Mouse (Mus musculus): ENCODE data around the gene Gm28053. TPM values are rescaled to one million over a fixed set of nuclear protein-coding genes. Genes with fewer than 3 reads are reported as not detected.
"Not testable (repeated sequence)": the region's sequence is repeated elsewhere in the genome, so short reads cannot be mapped to it uniquely, and the experiment has no call there.

Gene Gm28053
- polyA plus RNA-seq, 1 experiment from 2014 or later, result 1.1 TPM

GRCm38 (mm10) chr6:48681472-48682090 lies 36.8 kb upstream of the Gm28053 start:
- ATAC-seq (ENCODE audit: low FRiP score, low read depth), result no peak
- Histone ChIP-seq H3K4me1 (replicated peaks) (no peaks in the 10 kb centered on the region), H3K9me3 (no peaks in the 10 kb centered on the region), H3K4me2 (no peak overlapping the region), H3K4me3 (no peak overlapping the region), H3K27ac (replicated peaks) (no peak overlapping the region), H3K27me3 (no peaks in the 10 kb centered on the region), H3K9ac (no peak overlapping the region), H3K36me3 (no peaks in the 10 kb centered on the region)
- WGBS, result 77% methylated on average over 3 of the region's 3 CpGs

DNA sequence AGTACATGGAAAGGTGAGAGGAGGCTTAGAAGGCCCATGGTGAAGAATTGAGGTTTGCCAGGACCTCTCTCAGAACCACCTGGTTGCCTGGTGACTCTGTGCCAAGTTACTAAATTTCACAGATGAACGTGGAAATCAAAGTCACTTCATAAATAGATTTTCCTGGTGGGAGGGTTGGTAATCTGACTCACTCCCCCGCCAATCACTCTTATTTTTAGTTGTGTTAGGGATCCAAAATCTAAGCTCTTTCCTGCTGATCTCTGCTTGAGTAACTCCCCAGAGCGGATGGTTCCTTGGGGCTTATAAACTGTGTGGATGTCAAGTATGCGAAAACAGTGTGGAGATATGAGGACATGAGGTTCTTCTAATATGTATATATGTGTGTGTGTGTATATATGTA lies 36.1 kb upstream of the Gm28053 start:
- H3K9me3 ChIP-seq, result no peaks in the 10 kb centered on the region
- H3K36me3 ChIP-seq, result no peaks in the 10 kb centered on the region
- no peak overlapping the region for H3K9ac ChIP-seq
- no peak for ATAC-seq (ENCODE audit: low FRiP score, low read depth)
- H3K27ac ChIP-seq (replicated peaks), result no peak overlapping the region
- H3K4me3 ChIP-seq, result no peak overlapping the region
- no peak overlapping the region for H3K4me2 ChIP-seq
- H3K27me3 ChIP-seq, result no peaks in the 10 kb centered on the region
- H3K4me1 ChIP-seq (replicated peaks), result no peaks in the 10 kb centered on the region
- 87% methylated on average over 4 of the region's 4 CpGs for WGBS

- 91% methylated on average over 4 of the region's 4 CpGs for WGBS
These were observed 35.1 kb upstream of the Gm28053 start for GRCm38 (mm10) chr6:48683263-48683821.

GRCm38 (mm10) chr6:48684319-48684718 lies 34.1 kb upstream of the Gm28053 start, which contains the start of gene Gimap4:
Gimap4 (plus strand) TSS chr6:48684549.
- Histone ChIP-seq H3K27ac (replicated peaks) (no peak within 1 kb of the TSS), H3K4me2 (no peak within 1 kb of the TSS), H3K27me3 (no peaks in the 10 kb centered on the region), H3K9me3 (no peaks in the 10 kb centered on the region), H3K4me3 (no peak within 1 kb of the TSS), H3K9ac (no peak within 1 kb of the TSS), H3K36me3 (no peaks in the 10 kb centered on the region), H3K4me1 (replicated peaks) (no peaks in the 10 kb centered on the region)
- 75% methylated on average over 5 of the region's 5 CpGs for WGBS
- ATAC-seq (ENCODE audit: low FRiP score, low read depth), result no peak

More at GRCm38 (mm10) chr6:48683263-48683821, 35.1 kb upstream of the Gm28053 start:
- not testable (repeated sequence) for H3K27me3 ChIP-seq; H3K27ac ChIP-seq (replicated peaks); H3K9ac ChIP-seq; H3K36me3 ChIP-seq; H3K4me3 ChIP-seq; ATAC-seq (ENCODE audit: low FRiP score, low read depth); H3K4me1 ChIP-seq (replicated peaks); H3K9me3 ChIP-seq; H3K4me2 ChIP-seq

- Histone ChIP-seq H3K4me2 (no peak overlapping the region), H3K9ac (no peak overlapping the region), H3K36me3 (no peaks in the 10 kb centered on the region), H3K4me3 (no peak overlapping the region), H3K9me3 (no peaks in the 10 kb centered on the region), H3K4me1 (replicated peaks) (no peaks in the 10 kb centered on the region), H3K27me3 (no peaks in the 10 kb centered on the region), H3K27ac (replicated peaks) (no peak overlapping the region)
- 70% methylated on average over 4 of the region's 4 CpGs for WGBS
- no peak for ATAC-seq (ENCODE audit: low FRiP score, low read depth)
These were observed 33.6 kb upstream of the Gm28053 start for GRCm38 (mm10) chr6:48684806-48685205.

DNA sequence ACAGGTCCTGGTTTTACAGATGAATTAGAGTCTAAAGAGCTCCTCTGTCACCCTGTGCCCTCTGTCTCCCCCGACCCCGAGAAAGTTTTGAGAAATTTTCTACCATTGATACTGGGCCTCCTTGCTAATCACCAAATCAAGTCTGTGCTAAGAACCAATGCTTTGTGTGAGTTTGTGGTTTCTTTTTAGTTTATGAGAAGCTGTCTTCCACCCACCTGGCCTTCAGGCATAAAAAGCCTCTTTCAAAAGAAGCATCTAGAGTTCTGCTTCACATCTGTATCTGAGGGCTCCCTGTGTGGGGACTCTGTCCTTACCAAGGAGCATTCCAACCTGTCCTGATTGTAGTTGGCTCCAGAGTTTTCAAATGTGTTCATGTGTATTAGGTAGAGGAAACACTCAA lies 33.2 kb upstream of the Gm28053 start:
- Histone ChIP-seq H3K4me2 (no peak overlapping the region), H3K27ac (replicated peaks) (no peak overlapping the region), H3K4me1 (replicated peaks) (no peaks in the 10 kb centered on the region), H3K36me3 (no peaks in the 10 kb centered on the region), H3K9me3 (no peaks in the 10 kb centered on the region), H3K9ac (no peak overlapping the region), H3K27me3 (no peaks in the 10 kb centered on the region), H3K4me3 (no peak overlapping the region)
- ATAC-seq (ENCODE audit: low FRiP score, low read depth), result no peak
- 91% methylated on average over 2 of the region's 2 CpGs for WGBS

DNA sequence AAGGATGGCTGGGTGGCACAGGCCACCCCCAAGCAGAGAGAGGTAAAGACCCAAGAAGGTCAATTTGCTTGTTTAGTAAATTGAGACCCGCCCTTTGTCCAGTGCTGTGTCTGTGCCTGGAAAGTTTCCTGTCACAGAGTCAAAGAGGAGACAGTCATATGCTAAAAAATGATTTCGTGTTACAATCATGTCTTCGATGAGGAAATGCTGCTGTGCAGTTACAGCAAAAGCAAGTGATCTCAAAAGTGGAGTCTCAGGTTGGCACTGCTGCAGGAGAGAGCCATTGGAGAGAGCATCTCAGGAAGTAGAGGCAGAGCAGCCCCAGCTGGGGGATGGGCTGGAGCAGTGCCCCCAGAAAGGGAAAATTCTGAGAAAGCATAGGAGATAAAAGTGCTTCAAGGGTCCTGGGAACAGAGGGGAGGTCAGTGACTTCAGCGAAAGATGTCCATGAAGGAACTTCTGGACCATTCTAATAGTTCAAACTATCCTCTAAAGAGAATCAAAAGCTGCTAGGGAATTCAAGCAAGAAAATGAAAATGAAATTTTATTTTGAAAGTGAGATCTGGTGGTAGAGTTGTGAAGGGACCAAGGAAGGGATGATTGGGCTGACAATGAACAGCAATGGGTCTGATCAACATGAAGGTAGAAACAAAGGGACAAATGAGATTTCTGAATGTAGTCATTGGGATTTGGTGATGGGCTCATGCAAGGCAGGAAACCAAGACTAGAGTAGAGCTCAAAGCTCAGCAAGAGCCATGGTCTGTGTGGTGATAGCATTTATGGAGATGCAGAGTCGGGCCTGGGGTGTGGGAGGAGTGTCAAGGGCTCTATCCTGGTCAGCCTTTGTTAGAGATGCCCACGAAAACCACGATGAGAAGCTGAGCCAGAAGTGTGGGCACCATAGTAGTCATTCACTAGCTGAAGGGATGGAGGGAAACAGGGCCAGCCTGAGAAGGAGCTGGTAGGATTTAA lies 32.4 kb upstream of the Gm28053 start:
- Histone ChIP-seq H3K4me1 (replicated peaks) (no peaks in the 10 kb centered on the region), H3K27me3 (no peaks in the 10 kb centered on the region), H3K27ac (replicated peaks) (no peak overlapping the region), H3K4me2 (no peak overlapping the region), H3K36me3 (no peaks in the 10 kb centered on the region), H3K9ac (no peak overlapping the region), H3K9me3 (no peaks in the 10 kb centered on the region), H3K4me3 (no peak overlapping the region)
- no peak for ATAC-seq (ENCODE audit: low FRiP score, low read depth)
- WGBS, result 84% methylated on average over 7 of the region's 7 CpGs

DNA sequence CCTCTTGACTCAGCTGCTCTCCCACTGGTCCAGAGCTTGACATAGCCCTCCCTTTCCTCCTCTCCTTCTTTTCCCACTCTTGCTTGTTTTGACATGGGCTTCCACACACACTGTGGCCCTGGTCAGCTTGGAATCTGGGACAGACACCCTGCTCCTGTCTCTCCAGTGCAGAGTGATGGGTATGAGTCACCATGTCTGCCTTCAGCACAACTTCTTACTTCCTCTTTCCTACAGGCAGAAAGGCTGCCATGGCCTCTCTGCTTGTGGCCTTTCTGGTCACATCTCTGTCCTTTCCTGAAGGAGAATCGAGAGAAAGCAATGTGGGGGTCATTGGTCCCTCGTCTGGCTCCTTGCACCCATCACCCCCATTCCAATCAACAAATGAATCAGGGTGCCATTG lies 31.3 kb upstream of the Gm28053 start:
- ATAC-seq (ENCODE audit: low FRiP score, low read depth), result no peak
- no peaks in the 10 kb centered on the region for H3K36me3 ChIP-seq
- no peaks in the 10 kb centered on the region for H3K9me3 ChIP-seq
- H3K27me3 ChIP-seq, result no peaks in the 10 kb centered on the region
- H3K4me3 ChIP-seq, result no peak overlapping the region
- H3K4me2 ChIP-seq, result no peak overlapping the region
- H3K4me1 ChIP-seq (replicated peaks), result no peaks in the 10 kb centered on the region
- H3K27ac ChIP-seq (replicated peaks), result no peak overlapping the region
- 80% methylated on average over 2 of the region's 2 CpGs for WGBS
- H3K9ac ChIP-seq, result no peak overlapping the region

GRCm38 (mm10) chr6:48689320-48689719 lies 29.1 kb upstream of the Gm28053 start:
- ATAC-seq (ENCODE audit: low FRiP score, low read depth), result no peak
- no peaks in the 10 kb centered on the region for H3K27me3 ChIP-seq

DNA sequence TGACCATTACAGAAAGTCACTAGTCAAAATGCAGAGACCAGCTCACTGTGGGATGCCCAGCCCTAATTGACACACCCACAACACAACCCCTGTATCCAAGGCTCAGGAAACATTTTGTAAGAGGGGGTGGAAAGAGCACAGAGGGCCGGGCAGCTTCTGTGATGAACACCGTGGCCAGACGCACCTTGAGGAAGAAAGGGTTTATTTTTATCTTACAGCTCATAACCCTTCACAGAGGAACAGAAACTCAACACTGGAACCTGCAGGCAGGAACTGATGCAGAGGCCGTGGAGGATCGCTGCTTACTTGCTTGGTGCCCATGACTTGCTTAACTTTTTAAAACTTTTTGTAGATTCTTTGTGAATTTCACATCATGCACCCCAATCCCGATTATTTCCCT lies 25.4 kb upstream of the Gm28053 start:
- no peak for ATAC-seq (ENCODE audit: low FRiP score, low read depth)
- no peak overlapping the region for H3K4me2 ChIP-seq
- H3K4me1 ChIP-seq (replicated peaks), result no peaks in the 10 kb centered on the region

More at GRCm38 (mm10) chr6:48689320-48689719, 29.1 kb upstream of the Gm28053 start:
- no peak overlapping the region for H3K4me2 ChIP-seq
- H3K27ac ChIP-seq (replicated peaks), result no peak overlapping the region
- 93% methylated on average over 2 of the region's 2 CpGs for WGBS
- no peak overlapping the region for H3K4me3 ChIP-seq
- no peaks in the 10 kb centered on the region for H3K4me1 ChIP-seq (replicated peaks)
- H3K9ac ChIP-seq, result no peak overlapping the region
- H3K9me3 ChIP-seq, result no peaks in the 10 kb centered on the region
- H3K36me3 ChIP-seq, result no peaks in the 10 kb centered on the region

GRCm38 (mm10) chr6:48696830-48697554 lies 21.4 kb upstream of the Gm28053 start:
- H3K4me2 ChIP-seq, result no peak overlapping the region
- no peak overlapping the region for H3K4me3 ChIP-seq
- no peaks in the 10 kb centered on the region for H3K9me3 ChIP-seq
- no peak for ATAC-seq (ENCODE audit: low FRiP score, low read depth)
- H3K4me1 ChIP-seq (replicated peaks), result no peaks in the 10 kb centered on the region
- H3K9ac ChIP-seq, result no peak overlapping the region
- H3K36me3 ChIP-seq, result no peaks in the 10 kb centered on the region
- 80% methylated on average over 4 of the region's 4 CpGs for WGBS
- H3K27me3 ChIP-seq, result no peaks in the 10 kb centered on the region
- no peak overlapping the region for H3K27ac ChIP-seq (replicated peaks)

More for the DNA sequence above, 25.4 kb upstream of the Gm28053 start:
- Histone ChIP-seq H3K9me3 (no peaks in the 10 kb centered on the region), H3K4me3 (no peak overlapping the region), H3K27ac (replicated peaks) (no peak overlapping the region), H3K36me3 (no peaks in the 10 kb centered on the region), H3K9ac (no peak overlapping the region), H3K27me3 (no peaks in the 10 kb centered on the region)
- WGBS, result 95% methylated on average over 6 of the region's 6 CpGs

DNA sequence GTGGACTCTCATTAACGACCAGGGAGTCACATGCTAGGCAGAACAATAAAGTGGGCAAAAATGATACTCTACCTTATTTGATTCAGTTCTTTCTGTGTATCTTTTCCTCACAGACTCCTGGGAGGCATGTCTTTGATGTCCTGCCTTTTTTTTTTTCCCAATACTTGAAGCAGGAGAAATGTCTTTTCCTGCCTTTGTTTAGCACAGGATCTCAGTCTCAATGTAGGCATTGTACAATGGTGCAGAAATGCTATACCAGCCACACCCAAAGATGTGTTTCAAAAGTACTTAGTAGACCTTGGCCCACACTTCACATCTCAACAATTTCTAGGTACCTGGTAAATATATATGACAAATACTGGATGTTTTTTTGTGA lies 20.9 kb upstream of the Gm28053 start:
- 59% methylated on average over 1 of the region's 1 CpGs for WGBS
- Histone ChIP-seq H3K9ac (no peak overlapping the region), H3K36me3 (no peaks in the 10 kb centered on the region), H3K9me3 (no peaks in the 10 kb centered on the region), H3K27ac (replicated peaks) (no peak overlapping the region), H3K4me2 (no peak overlapping the region), H3K4me3 (no peak overlapping the region), H3K4me1 (replicated peaks) (no peaks in the 10 kb centered on the region), H3K27me3 (no peaks in the 10 kb centered on the region)
- ATAC-seq (ENCODE audit: low FRiP score, low read depth), result no peak

All from hindbrain, embryonic 15.5 days (tissue).